Comparison of ENCODE assay signal across 11 mouse cellular contexts in the genomic region with DNA sequence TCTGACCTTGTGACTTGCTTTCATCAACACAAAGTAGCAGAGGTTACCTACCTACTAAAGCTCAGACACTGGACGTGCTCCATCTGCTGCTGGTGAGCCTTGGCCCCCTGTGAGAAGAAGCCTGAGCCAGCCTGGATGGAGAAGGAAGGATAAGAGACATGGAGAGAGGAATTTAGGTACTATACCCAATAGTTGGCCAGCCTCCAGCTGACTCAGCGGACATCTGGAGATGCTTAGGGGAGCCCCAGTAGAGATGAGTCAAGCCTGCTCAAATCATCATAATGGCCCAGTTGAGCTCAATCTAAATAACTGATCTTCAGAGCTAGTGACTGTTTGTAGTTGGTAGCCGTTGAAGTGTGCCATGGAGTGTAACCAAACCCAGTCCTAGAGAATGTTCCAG. TPM values are rescaled to one million over a fixed set of nuclear protein-coding genes. Genes with fewer than 3 reads are reported as not detected.
DNase-seq lines count a peak whose midpoint lies in the region; ATAC-seq and TF ChIP-seq lines count a peak whose summit lies in the region.
"Had no signal": no experiment of that assay in that cellular context is flagged by ENCODE, and none has a peak within 500 bp of the region (broad histone marks: within the 10 kb centered on the region; RNA-seq: fewer than 3 reads in every experiment).

No protein-coding gene starts in this region.

- H3K9me3 ChIP-seq in heart, embryonic 11.5 days (replicated peaks; ENCODE audit: control insufficient read depth, low read length), result no peaks in the 10 kb centered on the region
- H3K9me3 ChIP-seq: limb, embryonic 13.5 days had no signal

- TF ChIP-seq POLR2A in olfactory bulb, adult 2 months (IDR thresholded peaks at IDR 0.05; ENCODE audit: insufficient read depth, low read depth, low read length), result no peak

- DNase-seq in left cerebral cortex, adult 18-20 months (ENCODE audit: low spot score in 2 of 2), result peak; percentile 66 to 76
- no peak for DNase-seq in left cerebral cortex, adult 11 months (ENCODE audit: low spot score)
- DNase-seq in adrenal gland, postnatal 14 days, result peak; percentile 24
- DNase-seq in gastrocnemius, adult 18-20 months (ENCODE audit: low spot score), result peak; percentile 31
- no peak for DNase-seq in ovary, adult 18-20 months (ENCODE audit: low spot score)
- no peak for DNase-seq in T-cell, adult 2 months (ENCODE audit: low spot score)

- peak overlapping the region; percentile 66; the same call in 1 of the 2 replicates for H3K27ac ChIP-seq in olfactory bulb, adult 2 months (ENCODE audit: insufficient read depth, low read depth, low read length)
- no peak overlapping the region for H3K27ac ChIP-seq in heart, embryonic 11.5 days (ENCODE audit: low read depth, low read length)
- H3K27ac ChIP-seq: limb, embryonic 13.5 days had no signal

- no peak for TF ChIP-seq CTCF in olfactory bulb, adult 2 months (IDR thresholded peaks at IDR 0.05; ENCODE audit: insufficient read depth, low read depth, low read length)

- no peak overlapping the region for H3K9ac ChIP-seq in heart, embryonic 11.5 days (ENCODE audit: low read depth, low read length)
- H3K9ac ChIP-seq: limb, embryonic 13.5 days had no signal

- ATAC-seq in heart, embryonic 11.5 days (replicated peaks; ENCODE audit: insufficient number of reproducible peaks, low FRiP score, low TSS enrichment), result no peak

- H3K27me3 ChIP-seq in heart, embryonic 11.5 days (ENCODE audit: control insufficient read depth, insufficient read depth, low read length), result no peaks in the 10 kb centered on the region
- H3K27me3 ChIP-seq: limb, embryonic 13.5 days had no signal

- H3K36me3 ChIP-seq in heart, embryonic 11.5 days (ENCODE audit: control insufficient read depth, insufficient read depth, low read length), result no peaks in the 10 kb centered on the region
- H3K36me3 ChIP-seq: limb, embryonic 13.5 days had no signal

- WGBS in olfactory bulb, adult 2 months, result 41% methylated on average over 3 of the region's 3 CpGs
- WGBS in heart, embryonic 11.5 days (ENCODE audit: insufficient replicate concordance), result 62% methylated on average over 3 of the region's 3 CpGs

- no peak overlapping the region for H3K4me3 ChIP-seq in olfactory bulb, adult 2 months (ENCODE audit: insufficient read depth, low read depth, low read length)
- H3K4me3 ChIP-seq in heart, embryonic 11.5 days (ENCODE audit: low read depth, low read length), result no peak overlapping the region
- H3K4me3 ChIP-seq: limb, embryonic 13.5 days had no signal

- H3K4me2 ChIP-seq in heart, embryonic 11.5 days, result no peak overlapping the region
- H3K4me2 ChIP-seq: limb, embryonic 13.5 days had no signal

- H3K4me1 ChIP-seq in olfactory bulb, adult 2 months (ENCODE audit: control insufficient read depth, insufficient read depth, low read length), result 0 out of 2 replicates have a peak, but pooled peaks cover 2% of the 10 kb centered on the region
- H3K4me1 ChIP-seq in heart, embryonic 11.5 days (ENCODE audit: control insufficient read depth, insufficient read depth, low read length), result no peaks in the 10 kb centered on the region

RNA-seq across cellular contexts. Expression of gene Ripply2, which starts 53.7 kb away (rescaled TPM):
- total RNA-seq in left cerebral cortex, adult 18-20 months (2021), result 1 to 10 TPM; 7.2 to 9.5 TPM
- 2.1 TPM in 1 of 2 replicates, not detected in the other for total RNA-seq in adrenal gland, postnatal 14 days (2021)
- total RNA-seq in gastrocnemius, adult 18-20 months (2021), result not detected
- not detected in 2 replicates for polyA plus RNA-seq in olfactory bulb, adult 2 months (2012; ENCODE audit: insufficient read depth, insufficient read length, low replicate concordance, missing spikeins)
- polyA plus RNA-seq in heart, embryonic 11.5 days (2014; fragmentation: Nextera tagmentation; extraction: Ambion mirVana), result 0.26 and 0.49 TPM in 2 replicates
- total RNA-seq: common myeloid progenitor, adult 5-6 weeks; gastrocnemius, adult 8-10 months had no signal
- polyA plus RNA-seq: limb, embryonic 13.5 days had no signal

Comparison
In these comparisons a context has a peak if more than half of its experiments do, and no peak if none do; other contexts are left out.
1. DNase-seq: peak in left cerebral cortex, adult 18-20 months (2 of 2), adrenal gland, postnatal 14 days (single experiment) and gastrocnemius, adult 18-20 months (single experiment); none in left cerebral cortex, adult 11 months (single experiment), ovary, adult 18-20 months (single experiment) and T-cell, adult 2 months (single experiment).